Mouse (Mus musculus) liver, embryonic 11.5 days (tissue): ENCODE measurements at regions not wholly inside any gene's neighbourhood (a gene's known extent, or its start where the extent isn't known, plus 50 kb on each side); places are given as distances from the start of the nearest gene placed in this dataset.

Experiments
- ATAC-seq: fragments of 200-750 bp; cut with Nextera tagmentation; replicated peaks from 2 replicates; pipeline ENCODE4 v1.8.0; 2017; ENCODE audit warnings: moderate number of reproducible peaks, mild to moderate bottlenecking, moderate TSS enrichment, moderate library complexity; ENCODE audit not compliant: low FRiP score
- DNase-seq: peaks from one replicate; pipeline ENCODE4 v3.0.0-alpha.2; 2017; ENCODE audit warnings: low spot score
- H3K27ac ChIP-seq: fragments of 300-500 bp; sonication (generic); 2 replicates; pipeline ENCODE4 v1.5.1; 2014; ENCODE audit warnings: mild to moderate bottlenecking, low read depth, low read length, control low read depth
- H3K27me3 ChIP-seq: fragments of 300-500 bp; sonication (generic); replicated peaks from 2 replicates; pipeline ENCODE4 v1.6.1; 2014; ENCODE audit warnings: low read length, mixed read lengths; ENCODE audit not compliant: control insufficient read depth, insufficient read depth
- H3K36me3 ChIP-seq: fragments of 300-500 bp; sonication (generic); 2 replicates; pipeline ENCODE4 v1.6.1; 2014; ENCODE audit warnings: mild to moderate bottlenecking, low read length, moderate library complexity, mixed read lengths; ENCODE audit not compliant: control insufficient read depth, insufficient read depth
- H3K4me1 ChIP-seq: fragments of 300-500 bp; sonication (generic); replicated peaks from 2 replicates; pipeline ENCODE4 v1.6.1; 2014; ENCODE audit warnings: low read length, mixed read lengths; ENCODE audit not compliant: control insufficient read depth, insufficient read depth
- H3K4me2 ChIP-seq: fragments of 300-500 bp; sonication (generic); 2 replicates; pipeline ENCODE4 v1.6.1; 2014; ENCODE audit warnings: mild to moderate bottlenecking, control low read depth, moderate library complexity
- H3K4me3 ChIP-seq: fragments of 300-500 bp; sonication (generic); 2 replicates; pipeline ENCODE4 v1.5.1; 2014; ENCODE audit warnings: low read depth, low read length, control low read depth
- H3K9ac ChIP-seq: fragments of 300-500 bp; sonication (generic); 2 replicates; pipeline ENCODE4 v1.6.1; 2014; ENCODE audit warnings: low read depth, low read length, control low read depth
- H3K9me3 ChIP-seq: fragments of 300-500 bp; sonication (generic); 2 replicates; pipeline ENCODE4 v1.6.1; 2016; ENCODE audit warnings: low read length, inconsistent platforms, mixed read lengths; ENCODE audit not compliant: control insufficient read depth
- WGBS: fragments of 180-500 bp; shearing (Covaris S2); extraction: QIAGEN DNeasy Blood & Tissue Kit; methylation state at CpG from one replicate; pipeline ENCODE4 v1.1.7; 2014; 5-methylcytosine and 5-hydroxymethylcytosine counted together

GRCm38 (mm10) chr4:142449713-142450112 lies 210.5 kb upstream of the Kazn start:
- no peak for ATAC-seq
- Histone ChIP-seq H3K4me2 (no peak overlapping the region), H3K27ac (no peak overlapping the region), H3K4me3 (no peak overlapping the region), H3K36me3 (no peaks in the 10 kb centered on the region), H3K4me1 (no peaks in the 10 kb centered on the region), H3K9ac (no peak overlapping the region), H3K9me3 (no peaks in the 10 kb centered on the region), H3K27me3 (no peaks in the 10 kb centered on the region; the same call in 1 of the 2 replicates)
- DNase-seq, result no peak
- 77% methylated on average over 13 of the region's 13 CpGs for WGBS

- Histone ChIP-seq H3K9me3 (no peaks in the 10 kb centered on the region), H3K4me3 (no peak overlapping the region), H3K4me2 (no peak overlapping the region), H3K27me3 (no peaks in the 10 kb centered on the region; the same call in 1 of the 2 replicates), H3K36me3 (no peaks in the 10 kb centered on the region), H3K27ac (no peak overlapping the region), H3K9ac (no peak overlapping the region), H3K4me1 (no peaks in the 10 kb centered on the region)
- WGBS, result 84% methylated on average over 14 of the region's 14 CpGs
- ATAC-seq, result no peak
- no peak for DNase-seq
Measured at GRCm38 (mm10) chr4:142449198-142449702, 210.0 kb upstream of the Kazn start.

- no peak for DNase-seq
- Histone ChIP-seq H3K9me3 (no peaks in the 10 kb centered on the region), H3K4me1 (no peaks in the 10 kb centered on the region), H3K9ac (no peak overlapping the region), H3K27ac (no peak overlapping the region), H3K4me3 (no peak overlapping the region), H3K4me2 (no peak overlapping the region), H3K36me3 (no peaks in the 10 kb centered on the region), H3K27me3 (no peaks in the 10 kb centered on the region; the same call in 1 of the 2 replicates)
- WGBS, result 58% methylated on average over 7 of the region's 7 CpGs
- ATAC-seq, result no peak
Measured at GRCm38 (mm10) chr4:142447529-142447928, 208.3 kb upstream of the Kazn start.

- no peak for ATAC-seq
- 85% methylated on average over 11 of the region's 11 CpGs for WGBS
- no peaks in the 10 kb centered on the region for H3K27me3 ChIP-seq
Measured at GRCm38 (mm10) chr4:142441045-142441444, 201.8 kb upstream of the Kazn start.

GRCm38 (mm10) chr4:142439450-142440183 lies 200.4 kb upstream of the Kazn start:
- H3K4me2 ChIP-seq, result no peak overlapping the region
- no peak for DNase-seq
- no peaks in the 10 kb centered on the region for H3K36me3 ChIP-seq
- 39% methylated on average over 9 of the region's 9 CpGs for WGBS
- no peaks in the 10 kb centered on the region for H3K27me3 ChIP-seq
- H3K9me3 ChIP-seq, result no peaks in the 10 kb centered on the region
- no peaks in the 10 kb centered on the region; the same call in 1 of the 2 replicates for H3K4me1 ChIP-seq
- H3K9ac ChIP-seq, result no peak overlapping the region
- no peak for ATAC-seq
- no peak overlapping the region for H3K27ac ChIP-seq
- no peak overlapping the region for H3K4me3 ChIP-seq

More at GRCm38 (mm10) chr4:142441045-142441444, 201.8 kb upstream of the Kazn start:
- Histone ChIP-seq H3K4me1 (no peaks in the 10 kb centered on the region; the same call in 1 of the 2 replicates), H3K27ac (no peak overlapping the region), H3K9me3 (no peaks in the 10 kb centered on the region), H3K4me2 (no peak overlapping the region), H3K4me3 (no peak overlapping the region), H3K9ac (no peak overlapping the region), H3K36me3 (no peaks in the 10 kb centered on the region)
- no peak for DNase-seq

- Histone ChIP-seq H3K9me3 (no peaks in the 10 kb centered on the region), H3K9ac (no peak overlapping the region), H3K4me3 (no peak overlapping the region), H3K27me3 (no peaks in the 10 kb centered on the region), H3K4me1 (no peaks in the 10 kb centered on the region), H3K27ac (no peak overlapping the region), H3K4me2 (no peak overlapping the region), H3K36me3 (no peaks in the 10 kb centered on the region)
- 66% methylated on average over 3 of the region's 3 CpGs for WGBS
- ATAC-seq (no peak), DNase-seq (no peak)
Measured at GRCm38 (mm10) chr4:142424596-142424995, 185.4 kb upstream of the Kazn start.

- no peak overlapping the region for H3K27ac ChIP-seq
- no peaks in the 10 kb centered on the region for H3K4me1 ChIP-seq
- H3K9me3 ChIP-seq, result no peaks in the 10 kb centered on the region
- no peak overlapping the region for H3K9ac ChIP-seq
- DNase-seq (no peak), ATAC-seq (no peak)
- H3K4me3 ChIP-seq, result no peak overlapping the region
- no peaks in the 10 kb centered on the region for H3K36me3 ChIP-seq
- 80% methylated on average over 7 of the region's 7 CpGs for WGBS
- H3K27me3 ChIP-seq, result no peaks in the 10 kb centered on the region
- no peak overlapping the region for H3K4me2 ChIP-seq
Measured at GRCm38 (mm10) chr4:142420427-142420826, 181.2 kb upstream of the Kazn start.

GRCm38 (mm10) chr4:142414874-142415273 lies 175.7 kb upstream of the Kazn start:
- no peak for ATAC-seq
- no peak overlapping the region for H3K27ac ChIP-seq
- no peaks in the 10 kb centered on the region for H3K4me1 ChIP-seq
- H3K27me3 ChIP-seq, result no peaks in the 10 kb centered on the region
- 63% methylated on average over 5 of the region's 5 CpGs for WGBS
- H3K4me3 ChIP-seq, result no peak overlapping the region
- no peaks in the 10 kb centered on the region for H3K9me3 ChIP-seq
- no peak overlapping the region for H3K4me2 ChIP-seq
- no peaks in the 10 kb centered on the region for H3K36me3 ChIP-seq
- no peak for DNase-seq
- no peak overlapping the region for H3K9ac ChIP-seq

- H3K36me3 ChIP-seq, result no peaks in the 10 kb centered on the region
- ATAC-seq, result no peak
- no peak overlapping the region for H3K4me3 ChIP-seq
- no peaks in the 10 kb centered on the region for H3K27me3 ChIP-seq
- no peak overlapping the region for H3K27ac ChIP-seq
- H3K4me1 ChIP-seq, result no peaks in the 10 kb centered on the region
- no peak overlapping the region for H3K4me2 ChIP-seq
- no peak overlapping the region for H3K9ac ChIP-seq
- DNase-seq, result no peak
- H3K9me3 ChIP-seq, result no peaks in the 10 kb centered on the region
- WGBS, result 88% methylated on average over 5 of the region's 5 CpGs
Measured at GRCm38 (mm10) chr4:142411792-142412191, 172.6 kb upstream of the Kazn start.
